Mouse (Mus musculus) midbrain, embryonic 14.5 days (tissue): ENCODE results near the gene Prkar1b. TPM values are rescaled to one million over a fixed set of nuclear protein-coding genes. Genes with fewer than 3 reads are reported as not detected.
A peak's percentile ranks its signal among the peaks of the same experiment; 100 is the strongest.

Experiments used
- ATAC-seq: fragments of 200-750 bp; cut with Nextera tagmentation; 2 replicates; pipeline ENCODE4 v1.8.0; 2017; ENCODE audit warnings: moderate number of reproducible peaks, moderate library complexity; ENCODE audit not compliant: low FRiP score, low TSS enrichment
- DNase-seq: peaks from one replicate; pipeline ENCODE4 v3.0.0-alpha.2; 2015
- H3K27ac ChIP-seq: fragments of 300-500 bp; sonication (generic); replicated peaks from 2 replicates; pipeline ENCODE4 v1.5.1; 2014; ENCODE audit warnings: mild to moderate bottlenecking, low read depth, low read length, moderate library complexity
- H3K27me3 ChIP-seq: fragments of 300-500 bp; sonication (generic); 2 replicates; pipeline ENCODE4 v1.6.1; 2014; ENCODE audit warnings: low read length, control low read depth, mixed read lengths; ENCODE audit not compliant: control insufficient read depth, insufficient read depth
- H3K36me3 ChIP-seq: fragments of 300-500 bp; sonication (generic); 2 replicates; pipeline ENCODE4 v1.6.1; 2014; ENCODE audit warnings: low read length, control low read depth; ENCODE audit not compliant: control insufficient read depth, insufficient read depth
- H3K4me1 ChIP-seq: fragments of 300-500 bp; sonication (generic); 2 replicates; pipeline ENCODE4 v1.6.1; 2014; ENCODE audit warnings: mild to moderate bottlenecking, antibody characterized with exemption, low read length, control low read depth; ENCODE audit not compliant: control insufficient read depth, insufficient read depth
- H3K4me2 ChIP-seq: fragments of 300-500 bp; sonication (generic); 2 replicates; pipeline ENCODE4 v1.6.1; 2014; ENCODE audit warnings: mild to moderate bottlenecking, low read length, moderate library complexity
- H3K4me3 ChIP-seq: fragments of 300-500 bp; sonication (generic); replicated peaks from 2 replicates; pipeline ENCODE4 v1.5.1; 2014; ENCODE audit warnings: low read depth, low read length
- H3K9ac ChIP-seq: fragments of 300-500 bp; sonication (generic); replicated peaks from 2 replicates; pipeline ENCODE4 v1.6.1; 2014; ENCODE audit warnings: mild to moderate bottlenecking, low read length, moderate library complexity
- H3K9me3 ChIP-seq: fragments of 300-500 bp; sonication (generic); 2 replicates; pipeline ENCODE4 v1.6.1; 2016; ENCODE audit warnings: low read length, control low read depth, mixed read lengths; ENCODE audit not compliant: control insufficient read depth
- WGBS: fragments of 180-500 bp; shearing (Covaris S2); extraction: QIAGEN DNeasy Blood & Tissue Kit; methylation state at CpG from one replicate; pipeline ENCODE4 v1.1.7; 2014; 5-methylcytosine and 5-hydroxymethylcytosine counted together
- polyA plus RNA-seq: library from polyadenylated mRNA; unstranded; fragments of >200 nt; fragmentation: Nextera tagmentation; extraction: Ambion mirVana; gene quantifications from 2 replicates; pipeline ENCODE4 v1.2.1, GENCODE M21; 2014

Prkar1b gene
- polyA plus RNA-seq, 1 experiment from 2014 or later = 169 TPM

DNA sequence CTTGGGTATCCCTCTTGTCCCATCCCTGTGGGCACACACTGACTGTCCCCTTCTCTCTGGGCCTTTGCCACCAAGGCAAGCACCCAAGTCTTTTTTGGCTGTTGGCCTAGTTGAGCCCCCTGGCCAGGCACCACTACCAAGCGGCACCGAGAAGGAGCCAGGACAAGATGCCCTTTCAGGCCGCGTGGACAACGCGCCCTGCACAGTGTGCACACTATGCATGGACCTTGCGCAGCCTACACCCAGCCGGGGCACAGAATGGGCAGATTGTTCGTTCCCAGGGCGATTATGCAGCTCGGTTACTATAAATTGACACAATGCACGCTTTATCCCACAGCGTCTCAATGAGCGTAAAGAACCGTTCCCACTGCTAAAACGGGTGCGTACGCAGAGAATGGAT, 98.5 kb downstream of the Prkar1b start:
- Histone ChIP-seq H3K4me1 (no peaks in the 10 kb centered on the region), H3K27me3 (no peaks in the 10 kb centered on the region), H3K9ac (no peak overlapping the region), H3K4me2 (no peak overlapping the region), H3K36me3 (peaks cover 12% of the 10 kb centered on the region), H3K4me3 (no peak overlapping the region), H3K9me3 (no peaks in the 10 kb centered on the region), H3K27ac (no peak overlapping the region)
- 73% methylated on average over 18 of the region's 18 CpGs for WGBS
- ATAC-seq (no peak), DNase-seq (peak; percentile 39)

DNA sequence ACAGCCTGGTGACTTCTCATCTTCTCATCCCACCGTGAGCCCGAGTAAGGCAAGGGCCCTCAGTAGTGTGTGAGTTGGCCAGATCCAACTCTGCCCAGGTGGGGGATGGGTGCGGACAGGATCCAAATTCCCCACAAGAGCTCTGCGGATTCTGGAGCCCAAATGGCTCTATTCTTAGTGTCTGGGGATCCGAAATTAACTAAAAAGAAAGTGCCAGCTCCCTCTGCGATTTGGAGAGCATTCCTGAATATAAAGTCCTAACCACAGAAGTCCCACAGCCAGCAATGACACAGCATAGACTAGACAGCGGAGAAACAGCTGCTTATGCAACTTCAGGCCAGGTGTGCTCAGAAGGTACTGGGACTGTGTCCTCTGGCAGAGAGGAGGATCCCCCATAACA, 100.4 kb downstream of the Prkar1b start:
- Histone ChIP-seq H3K4me3 (no peak overlapping the region), H3K36me3 (peaks cover 16% of the 10 kb centered on the region), H3K27ac (no peak overlapping the region), H3K4me2 (no peak overlapping the region), H3K4me1 (no peaks in the 10 kb centered on the region), H3K9me3 (no peaks in the 10 kb centered on the region), H3K9ac (no peak overlapping the region), H3K27me3 (no peaks in the 10 kb centered on the region)
- WGBS = 88% methylated on average over 7 of the region's 7 CpGs
- DNase-seq = no peak
- no peak for ATAC-seq

DNA sequence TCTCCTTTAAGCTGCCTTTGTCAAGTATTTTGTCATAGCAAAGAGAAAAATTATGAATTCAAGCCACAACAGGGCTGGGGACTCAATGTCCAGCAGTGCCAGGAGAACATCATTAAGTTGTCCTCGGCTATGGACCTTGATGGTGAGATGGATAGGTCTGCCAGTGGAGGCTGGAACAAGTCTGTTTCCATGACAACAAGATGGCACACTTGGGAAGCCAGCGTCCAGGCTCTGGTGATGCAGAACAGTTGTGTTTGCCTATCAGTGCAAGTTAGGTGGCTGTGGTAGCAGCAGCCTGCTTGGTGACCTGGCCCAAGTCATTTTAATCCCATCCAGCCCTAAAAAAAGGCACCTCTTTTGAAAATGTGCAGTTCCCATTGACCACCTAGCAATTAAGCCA, 102.6 kb downstream of the Prkar1b start:
- no peak for ATAC-seq
- Histone ChIP-seq H3K36me3 (peaks cover 18% of the 10 kb centered on the region), H3K9ac (no peak overlapping the region), H3K4me1 (no peaks in the 10 kb centered on the region), H3K27me3 (no peaks in the 10 kb centered on the region), H3K27ac (no peak overlapping the region), H3K4me2 (no peak overlapping the region), H3K9me3 (no peaks in the 10 kb centered on the region), H3K4me3 (no peak overlapping the region)
- DNase-seq = peak; percentile 58
- WGBS = 41% methylated on average over 2 of the region's 2 CpGs

DNA sequence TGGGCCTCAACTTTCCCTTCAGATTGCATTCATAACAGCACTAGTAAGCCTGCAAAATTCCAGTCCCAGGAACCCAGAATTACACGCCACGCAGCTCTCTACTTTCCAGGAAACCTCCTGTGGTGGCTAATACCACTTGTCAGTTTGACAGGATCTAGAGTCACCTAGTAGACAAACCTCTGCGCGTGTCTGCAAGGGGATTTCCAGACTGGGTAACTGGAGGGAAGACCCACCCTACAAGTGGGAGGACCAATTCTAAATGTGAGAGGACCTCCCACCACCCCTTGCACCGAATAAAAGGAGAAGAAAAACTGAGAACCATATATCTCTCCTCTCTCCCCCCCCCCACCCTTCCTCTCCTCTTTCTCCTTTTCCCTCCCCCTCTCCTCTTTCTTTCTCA, 103.2 kb downstream of the Prkar1b start:
- H3K4me1 ChIP-seq = no peaks in the 10 kb centered on the region
- DNase-seq = no peak
- peaks cover 23% of the 10 kb centered on the region for H3K36me3 ChIP-seq
- H3K27ac ChIP-seq = no peak overlapping the region
- no peak overlapping the region for H3K4me3 ChIP-seq
- no peak overlapping the region for H3K4me2 ChIP-seq
- no peaks in the 10 kb centered on the region for H3K9me3 ChIP-seq
- ATAC-seq = no peak
- no peaks in the 10 kb centered on the region for H3K27me3 ChIP-seq
- WGBS = 63% methylated on average over 5 of the region's 5 CpGs
- H3K9ac ChIP-seq = no peak overlapping the region

DNA sequence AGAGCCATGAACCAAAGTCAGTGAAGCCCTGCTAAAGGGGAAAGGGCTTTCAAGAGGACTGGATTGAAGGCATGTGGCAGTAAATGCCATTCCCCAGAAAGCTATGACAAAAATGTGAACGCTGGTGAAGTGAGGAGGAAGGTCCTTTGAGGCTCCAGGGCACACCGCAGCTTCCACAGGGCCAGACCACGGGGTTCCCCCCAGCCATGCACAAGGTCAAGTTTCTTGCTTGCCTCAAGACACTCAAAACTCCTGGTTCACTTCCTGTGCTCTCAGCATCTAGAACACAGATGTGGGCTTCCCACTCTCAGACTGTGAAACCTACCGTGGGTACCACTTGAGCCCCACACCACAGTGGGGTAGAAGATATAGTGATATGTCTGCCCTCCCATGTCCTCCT, 106.3 kb downstream of the Prkar1b start:
- Histone ChIP-seq H3K4me1 (no peaks in the 10 kb centered on the region), H3K9ac (no peak overlapping the region), H3K9me3 (no peaks in the 10 kb centered on the region), H3K4me3 (no peak overlapping the region), H3K36me3 (peaks cover 17% of the 10 kb centered on the region), H3K4me2 (no peak overlapping the region), H3K27me3 (no peaks in the 10 kb centered on the region), H3K27ac (no peak overlapping the region)
- ATAC-seq (no peak), DNase-seq (no peak)
- 89% methylated on average over 4 of the region's 4 CpGs for WGBS

DNA sequence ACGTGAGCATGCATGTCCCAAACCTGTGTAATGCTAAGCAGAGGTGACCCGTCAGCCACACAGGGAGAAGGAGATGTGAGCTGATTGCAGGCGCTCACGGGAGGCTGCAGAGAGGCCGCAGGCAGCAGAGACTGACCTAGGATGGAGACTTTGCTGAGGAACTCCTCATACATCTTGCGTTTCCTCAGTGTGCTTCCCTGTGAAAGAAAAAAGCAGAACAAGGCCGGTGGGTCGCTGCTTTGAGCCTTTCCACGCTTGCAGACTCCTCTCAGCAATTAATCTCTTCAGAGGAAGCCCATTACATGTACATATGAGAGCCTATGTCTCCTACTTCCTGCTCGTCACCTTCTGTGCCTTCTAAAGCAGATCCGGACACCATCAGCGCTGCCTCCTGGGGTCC, 107.5 kb downstream of the Prkar1b start:
- H3K27me3 ChIP-seq = no peaks in the 10 kb centered on the region
- H3K4me2 ChIP-seq = no peak overlapping the region
- no peak overlapping the region for H3K27ac ChIP-seq
- 83% methylated on average over 12 of the region's 12 CpGs for WGBS
- ATAC-seq = no peak
- H3K9me3 ChIP-seq = no peaks in the 10 kb centered on the region
- no peak overlapping the region for H3K9ac ChIP-seq
- H3K4me3 ChIP-seq = no peak overlapping the region
- H3K36me3 ChIP-seq = peaks cover 17% of the 10 kb centered on the region
- no peaks in the 10 kb centered on the region for H3K4me1 ChIP-seq
- DNase-seq = no peak

DNA sequence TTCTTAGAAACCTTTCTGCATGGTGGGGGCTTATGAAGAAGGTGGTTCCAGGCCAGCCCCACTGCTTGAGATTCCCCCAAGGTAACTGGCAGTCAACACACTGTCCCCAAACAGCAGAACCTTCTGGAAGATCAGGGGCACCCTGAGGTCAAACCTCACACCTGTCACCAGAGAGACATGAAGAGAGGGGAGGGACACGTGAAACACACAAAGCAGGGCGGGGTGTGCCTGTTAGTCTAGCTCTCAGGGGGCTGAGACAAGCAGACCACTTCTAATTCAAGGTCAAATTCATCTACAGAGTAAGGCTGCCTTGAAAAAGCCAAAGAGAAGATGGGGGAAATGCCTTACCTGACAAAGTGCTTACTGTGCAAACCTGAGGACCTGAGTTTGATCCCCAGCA, 114.6 kb downstream of the Prkar1b start:
- Histone ChIP-seq H3K27me3 (no peaks in the 10 kb centered on the region), H3K4me1 (peaks cover 20% of the 10 kb centered on the region), H3K4me2 (no peak overlapping the region), H3K36me3 (peaks cover 18% of the 10 kb centered on the region; the same call in 1 of the 2 replicates), H3K9me3 (no peaks in the 10 kb centered on the region), H3K9ac (no peak overlapping the region), H3K4me3 (no peak overlapping the region), H3K27ac (no peak overlapping the region)
- no peak for ATAC-seq
- 70% methylated on average over 2 of the region's 2 CpGs for WGBS
- no peak for DNase-seq

DNA sequence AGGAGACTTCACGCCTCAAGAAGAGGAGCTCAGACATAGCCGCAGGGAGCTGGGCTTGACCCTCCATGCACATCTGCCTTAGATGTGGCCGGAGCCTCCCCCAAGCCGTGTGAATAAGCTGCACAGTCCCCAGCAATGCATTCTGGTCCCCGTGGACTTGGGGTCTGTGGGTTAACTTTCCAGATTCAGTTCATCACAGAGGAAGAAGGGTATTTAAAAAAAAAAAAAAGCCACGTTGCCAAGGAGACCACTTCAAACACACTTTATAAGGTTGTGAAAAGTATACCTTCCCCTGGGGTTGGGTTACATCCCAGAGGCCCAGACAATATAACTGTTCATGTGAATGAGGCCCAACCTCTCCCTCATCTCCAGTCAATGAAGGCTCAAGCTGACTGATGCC, 115.1 kb downstream of the Prkar1b start:
- no peaks in the 10 kb centered on the region for H3K9me3 ChIP-seq
- DNase-seq = peak; percentile 26
- H3K9ac ChIP-seq = no peak overlapping the region
- no peak for ATAC-seq
- peaks cover 20% of the 10 kb centered on the region for H3K4me1 ChIP-seq
- no peak overlapping the region for H3K4me3 ChIP-seq
- 47% methylated on average over 6 of the region's 6 CpGs for WGBS
- peaks cover 18% of the 10 kb centered on the region; the same call in 1 of the 2 replicates for H3K36me3 ChIP-seq
- no peak overlapping the region for H3K27ac ChIP-seq
- no peaks in the 10 kb centered on the region for H3K27me3 ChIP-seq
- no peak overlapping the region for H3K4me2 ChIP-seq

DNA sequence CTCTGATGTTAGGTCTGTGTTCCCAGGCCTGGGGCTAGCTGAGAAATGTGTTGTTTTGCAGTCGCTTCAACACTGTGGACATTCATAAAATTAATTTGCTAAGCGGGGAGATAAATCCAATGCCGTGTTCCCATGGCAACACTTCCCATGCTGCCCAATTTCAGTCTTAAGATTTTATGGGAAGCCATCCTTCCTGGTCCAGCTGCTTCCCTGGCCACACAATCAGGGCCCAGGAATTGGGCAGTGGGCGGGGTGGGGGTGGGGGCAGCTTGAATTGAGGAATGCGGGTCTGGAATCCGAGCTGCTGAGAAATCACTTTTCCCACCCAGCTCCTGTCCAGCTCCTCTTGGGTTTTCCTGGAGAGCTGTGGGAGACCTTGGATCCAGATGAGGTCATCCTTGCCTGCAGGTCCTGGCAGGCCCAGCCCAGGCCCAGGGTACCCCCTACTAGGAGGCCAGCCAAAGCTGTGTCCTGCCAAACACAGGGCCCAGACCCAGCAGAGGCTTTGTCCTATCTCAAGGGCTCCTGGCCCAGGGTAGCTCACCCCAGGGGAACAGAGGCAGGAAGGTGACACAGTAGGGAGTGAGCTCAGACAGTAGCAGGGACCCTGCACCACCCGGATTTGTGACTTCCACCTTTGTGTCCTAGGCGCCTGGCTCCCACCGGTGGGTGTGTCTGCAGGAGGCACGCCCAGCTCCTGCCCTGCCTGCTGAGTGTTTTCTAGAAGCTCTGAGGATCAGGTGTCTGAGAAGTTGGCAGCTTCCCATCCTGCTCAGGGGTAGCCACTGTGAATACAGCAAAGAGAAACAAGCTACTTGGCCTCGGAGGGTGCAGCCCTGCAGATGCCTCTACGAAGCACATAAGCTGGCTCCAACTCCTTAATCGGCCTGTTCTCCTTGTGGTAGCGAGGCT, 116.1 kb downstream of the Prkar1b start:
- Histone ChIP-seq H3K27ac (peak overlapping the region; percentile 70), H3K36me3 (peaks cover 17% of the 10 kb centered on the region; the same call in 1 of the 2 replicates), H3K27me3 (no peaks in the 10 kb centered on the region), H3K4me3 (no peak overlapping the region), H3K9me3 (no peaks in the 10 kb centered on the region), H3K9ac (no peak overlapping the region), H3K4me2 (no peak overlapping the region), H3K4me1 (peaks cover 20% of the 10 kb centered on the region)
- 38% methylated on average over 14 of the region's 14 CpGs for WGBS
- DNase-seq = peak; percentile 56
- no peak for ATAC-seq
